Mouse (Mus musculus) heart, postnatal 0 days (tissue): ENCODE results near the gene Shc2.

Experiments
- CTCF ChIP-seq: IDR thresholded peaks from 2 replicates; pipeline ENCODE4 v1.5.1; 2016; ENCODE audit warnings: antibody characterized with exemption, control low read depth, low read depth
- EP300 ChIP-seq: IDR thresholded peaks from 2 replicates; pipeline ENCODE4 v1.6.1; 2016; ENCODE audit warnings: antibody characterized with exemption, low read depth

DNA sequence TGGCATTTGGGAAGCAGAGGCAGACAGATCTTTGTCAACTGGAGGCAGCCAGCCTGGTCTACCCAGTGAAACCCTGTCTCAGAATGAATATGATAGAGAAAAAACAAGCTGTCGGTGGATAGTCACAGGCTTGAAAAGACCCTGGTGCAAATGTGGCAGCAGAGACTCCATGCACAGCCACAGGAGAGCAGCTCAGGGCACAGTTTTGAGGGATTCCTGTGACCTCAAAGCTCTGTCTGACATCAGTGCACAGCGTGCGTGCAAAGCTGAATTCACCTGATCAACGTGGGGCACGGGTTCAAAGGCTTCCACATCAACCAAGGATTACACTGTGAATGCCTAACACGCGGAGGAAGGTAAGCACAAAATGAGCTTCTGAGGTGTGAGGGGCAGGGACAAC lies 57.4 kb downstream of the Shc2 start:
- TF ChIP-seq CTCF (no peak), EP300 (no peak)
